Mouse (Mus musculus) kidney, embryonic 16.5 days (tissue): Measurements from ENCODE around the gene Adamts7. TPM values are rescaled to one million over a fixed set of nuclear protein-coding genes. Genes with fewer than 3 reads are reported as not detected.

Source experiments
- ATAC-seq: fragments of 200-750 bp; cut with Nextera tagmentation; 2 replicates; pipeline ENCODE4 v1.8.0; 2017; ENCODE audit warnings: moderate TSS enrichment; ENCODE audit not compliant: low FRiP score, low TSS enrichment
- H3K27ac ChIP-seq: fragments of 300-500 bp; sonication (generic); 2 replicates; pipeline ENCODE4 v1.5.1; 2014; ENCODE audit warnings: low read length
- H3K27me3 ChIP-seq: fragments of 300-500 bp; sonication (generic); 2 replicates; pipeline ENCODE4 v1.6.1; 2014; ENCODE audit warnings: low read length, control low read depth, mixed read lengths; ENCODE audit not compliant: insufficient read depth
- H3K36me3 ChIP-seq: fragments of 300-500 bp; sonication (generic); 2 replicates; pipeline ENCODE4 v1.6.1; 2014; ENCODE audit warnings: low read length, control low read depth, mixed read lengths; ENCODE audit not compliant: insufficient read depth
- H3K4me1 ChIP-seq: fragments of 300-500 bp; sonication (generic); 2 replicates; pipeline ENCODE4 v1.6.1; 2014; ENCODE audit warnings: low read length, control low read depth, mixed read lengths; ENCODE audit not compliant: insufficient read depth
- H3K4me2 ChIP-seq: fragments of 300-500 bp; sonication (generic); replicated peaks from 2 replicates; pipeline ENCODE4 v1.6.1; 2014; ENCODE audit warnings: low read depth, low read length
- H3K4me3 ChIP-seq: fragments of 300-500 bp; sonication (generic); 2 replicates; pipeline ENCODE4 v1.5.1; 2014; ENCODE audit warnings: mild to moderate bottlenecking, low read length
- H3K9ac ChIP-seq: fragments of 300-500 bp; sonication (generic); replicated peaks from 2 replicates; pipeline ENCODE4 v1.6.1; 2014; ENCODE audit warnings: low read length
- H3K9me3 ChIP-seq: fragments of 300-500 bp; sonication (generic); 2 replicates; pipeline ENCODE4 v1.6.1; 2016; ENCODE audit warnings: low read length, control low read depth
- WGBS: fragments of 180-500 bp; shearing (Covaris S2); extraction: QIAGEN DNeasy Blood & Tissue Kit; methylation state at CpG from one replicate; pipeline ENCODE4 v1.1.7; 2014; 5-methylcytosine and 5-hydroxymethylcytosine counted together
- polyA plus RNA-seq: library from polyadenylated mRNA; unstranded; fragments of >200 nt; fragmentation: Nextera tagmentation; extraction: Ambion mirVana; gene quantifications from 2 replicates; pipeline ENCODE4 v1.2.1, GENCODE M21; 2015

Adamts7 gene
- polyA plus RNA-seq, result 16.5 and 17.5 TPM in 2 replicates

DNA sequence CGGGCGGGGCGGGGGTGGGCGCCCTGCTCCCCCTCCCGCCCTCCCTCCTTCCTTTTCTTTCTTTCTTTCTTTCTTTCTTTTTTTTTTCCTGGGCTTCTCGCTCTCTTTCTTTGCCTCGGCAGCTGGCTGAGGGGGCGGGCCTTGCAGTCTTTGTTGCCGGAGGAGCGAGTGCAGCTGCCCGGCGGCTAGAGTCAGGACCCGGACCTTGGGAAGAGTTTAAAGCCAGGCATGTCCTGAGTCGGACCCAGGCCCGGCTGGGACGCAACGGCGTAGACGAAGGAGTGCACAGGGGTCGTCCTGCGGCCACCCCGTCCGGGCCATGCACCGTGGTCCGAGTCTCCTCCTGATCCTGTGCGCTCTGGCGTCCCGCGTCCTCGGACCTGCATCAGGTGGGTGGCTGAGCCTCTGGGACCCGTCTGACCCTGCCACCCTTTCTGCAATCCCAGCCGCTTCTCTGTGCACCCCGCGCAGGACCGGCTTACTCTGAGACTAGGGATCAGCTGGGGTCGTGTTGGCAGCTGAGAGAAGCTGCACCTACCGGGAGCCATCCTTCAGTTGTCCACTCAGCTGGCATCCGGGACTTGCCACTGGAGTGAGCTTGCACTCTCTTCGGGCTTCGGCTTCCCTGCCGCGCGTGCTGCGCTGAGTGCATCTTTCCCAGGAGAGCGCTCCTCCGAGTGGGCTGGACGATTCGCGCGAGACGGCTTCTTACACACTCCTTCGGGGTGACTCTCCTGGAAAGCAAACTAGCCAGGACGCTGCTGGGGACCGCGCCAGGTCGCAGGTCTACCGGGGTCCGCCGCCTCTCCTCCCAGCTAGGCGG lies at the start of gene Adamts7:
Adamts7 (plus strand) TSS at position 144 of the 823 bp plus-strand sequence.
- H3K36me3 ChIP-seq, result no peaks in the 10 kb centered on the region
- no peaks in the 10 kb centered on the region for H3K9me3 ChIP-seq
- H3K9ac ChIP-seq, result peak within 1 kb of the TSS; percentile 51
- peak within 1 kb of the TSS; percentile 41; the same call in 1 of the 2 replicates for H3K27ac ChIP-seq
- WGBS, result under 1% methylated on average over 54 of the region's 60 CpGs
- H3K4me2 ChIP-seq, result peak within 1 kb of the TSS; percentile 63
- peaks cover 10% of the 10 kb centered on the region; the same call in 1 of the 2 replicates for H3K4me1 ChIP-seq
- no peaks in the 10 kb centered on the region for H3K27me3 ChIP-seq
- peak within 1 kb of the TSS; percentile 52 for H3K4me3 ChIP-seq
- ATAC-seq, result peak; percentile 81

DNA sequence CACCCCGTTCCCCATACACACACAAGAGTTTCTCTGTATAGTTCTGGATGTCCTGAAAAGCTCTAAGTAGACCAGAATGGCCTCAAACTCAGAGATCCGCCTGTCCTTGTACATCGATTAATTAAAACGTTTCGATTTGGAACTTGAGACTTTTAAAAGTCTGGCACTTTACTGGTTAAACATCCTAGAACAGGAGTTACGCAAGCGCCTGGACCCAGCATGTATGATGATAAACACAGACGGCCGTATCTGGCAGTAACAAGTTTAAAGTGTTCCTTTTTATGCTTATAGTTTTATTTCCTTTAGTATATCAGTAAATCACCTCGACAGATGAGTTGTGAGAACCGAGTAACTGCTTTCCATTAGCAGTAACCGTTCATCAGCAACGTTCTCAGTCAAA lies 49.7 kb upstream of the Adamts7 start:
- Histone ChIP-seq H3K4me2 (peak overlapping the region; percentile 95), H3K9ac (peak overlapping the region; percentile 95), H3K4me1 (peaks cover 27% of the 10 kb centered on the region), H3K9me3 (no peaks in the 10 kb centered on the region), H3K4me3 (peak overlapping the region; percentile 79), H3K36me3 (peaks cover 9% of the 10 kb centered on the region; the same call in 1 of the 2 replicates), H3K27me3 (no peaks in the 10 kb centered on the region), H3K27ac (peak overlapping the region; percentile 99)
- 2% methylated on average over 13 of the region's 13 CpGs for WGBS
- no peak for ATAC-seq

- no peaks in the 10 kb centered on the region for H3K9me3 ChIP-seq
- H3K4me3 ChIP-seq, result peak overlapping the region; percentile 79
- peak overlapping the region; percentile 99 for H3K27ac ChIP-seq
- ATAC-seq, result peak; percentile 79
- under 1% methylated on average over 75 of the region's 82 CpGs for WGBS
- H3K36me3 ChIP-seq, result peaks cover 4% of the 10 kb centered on the region; the same call in 1 of the 2 replicates
- no peaks in the 10 kb centered on the region for H3K27me3 ChIP-seq
- H3K9ac ChIP-seq, result peak overlapping the region; percentile 95
- H3K4me1 ChIP-seq, result peaks cover 27% of the 10 kb centered on the region
- peak overlapping the region; percentile 95 for H3K4me2 ChIP-seq
These were observed 49.0 kb upstream of the Adamts7 start for GRCm38 (mm10) chr9:90113651-90114566.

GRCm38 (mm10) chr9:90114567-90115307 lies 48.1 kb upstream of the Adamts7 start, which contains the start of gene Morf4l1:
Gene Morf4l1 (minus strand): TSS chr9:90114774.
- H3K4me1 ChIP-seq, result peaks cover 24% of the 10 kb centered on the region
- no peaks in the 10 kb centered on the region for H3K27me3 ChIP-seq
- H3K4me2 ChIP-seq, result peak within 1 kb of the TSS; percentile 95
- peak within 1 kb of the TSS; percentile 79 for H3K4me3 ChIP-seq
- 2% methylated on average over 34 of the region's 40 CpGs for WGBS
- peak; percentile 99 for ATAC-seq
- H3K9ac ChIP-seq, result peak within 1 kb of the TSS; percentile 95
- H3K9me3 ChIP-seq, result no peaks in the 10 kb centered on the region
- no peaks in the 10 kb centered on the region for H3K36me3 ChIP-seq
- H3K27ac ChIP-seq, result peak within 1 kb of the TSS; percentile 99

DNA sequence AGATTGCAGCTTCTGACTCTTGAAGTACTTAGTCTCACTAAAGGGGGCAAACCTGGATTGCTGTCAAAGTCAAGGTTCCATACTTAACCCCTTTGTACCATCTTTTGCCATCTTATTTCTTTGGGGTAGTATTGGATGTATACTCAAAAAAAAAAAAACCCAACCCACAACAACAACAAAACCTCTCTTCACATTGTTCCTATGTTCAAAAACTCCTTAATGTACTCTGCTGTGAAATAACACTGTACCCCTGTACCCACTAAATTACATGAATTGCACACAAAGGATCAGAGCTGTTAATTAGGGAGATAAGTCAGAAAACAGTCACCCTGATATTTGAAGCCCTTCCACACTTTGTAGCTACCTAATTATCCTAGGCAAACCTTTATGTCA lies 47.6 kb upstream of the Adamts7 start:
- H3K36me3 ChIP-seq, result no peaks in the 10 kb centered on the region
- no peak for ATAC-seq
- H3K9ac ChIP-seq, result peak overlapping the region; percentile 74
- peak overlapping the region; percentile 79 for H3K4me3 ChIP-seq
- H3K27ac ChIP-seq, result no peak overlapping the region
- no peaks in the 10 kb centered on the region for H3K27me3 ChIP-seq
- H3K4me2 ChIP-seq, result peak overlapping the region; percentile 77
- peaks cover 20% of the 10 kb centered on the region for H3K4me1 ChIP-seq
- no peaks in the 10 kb centered on the region for H3K9me3 ChIP-seq

GRCm38 (mm10) chr9:90117234-90117633 lies 45.6 kb upstream of the Adamts7 start:
- H3K4me1 ChIP-seq, result peaks cover 7% of the 10 kb centered on the region
- no peaks in the 10 kb centered on the region for H3K27me3 ChIP-seq
- H3K4me3 ChIP-seq, result no peak overlapping the region
- no peak for ATAC-seq
- H3K9me3 ChIP-seq, result no peaks in the 10 kb centered on the region
- no peaks in the 10 kb centered on the region for H3K36me3 ChIP-seq
- H3K4me2 ChIP-seq, result no peak overlapping the region
- no peak overlapping the region for H3K27ac ChIP-seq
- H3K9ac ChIP-seq, result no peak overlapping the region

- no peak overlapping the region for H3K4me3 ChIP-seq
- no peak for ATAC-seq
- H3K4me2 ChIP-seq, result no peak overlapping the region
- H3K4me1 ChIP-seq, result peaks cover 6% of the 10 kb centered on the region; the same call in 1 of the 2 replicates
- no peak overlapping the region for H3K9ac ChIP-seq
- no peaks in the 10 kb centered on the region for H3K9me3 ChIP-seq
- no peak overlapping the region for H3K27ac ChIP-seq
- no peaks in the 10 kb centered on the region; the same call in 1 of the 2 replicates for H3K27me3 ChIP-seq
- H3K36me3 ChIP-seq, result no peaks in the 10 kb centered on the region
- WGBS, result 83% methylated on average over 4 of the region's 4 CpGs
These were observed 40.6 kb upstream of the Adamts7 start for GRCm38 (mm10) chr9:90122246-90122740.

DNA sequence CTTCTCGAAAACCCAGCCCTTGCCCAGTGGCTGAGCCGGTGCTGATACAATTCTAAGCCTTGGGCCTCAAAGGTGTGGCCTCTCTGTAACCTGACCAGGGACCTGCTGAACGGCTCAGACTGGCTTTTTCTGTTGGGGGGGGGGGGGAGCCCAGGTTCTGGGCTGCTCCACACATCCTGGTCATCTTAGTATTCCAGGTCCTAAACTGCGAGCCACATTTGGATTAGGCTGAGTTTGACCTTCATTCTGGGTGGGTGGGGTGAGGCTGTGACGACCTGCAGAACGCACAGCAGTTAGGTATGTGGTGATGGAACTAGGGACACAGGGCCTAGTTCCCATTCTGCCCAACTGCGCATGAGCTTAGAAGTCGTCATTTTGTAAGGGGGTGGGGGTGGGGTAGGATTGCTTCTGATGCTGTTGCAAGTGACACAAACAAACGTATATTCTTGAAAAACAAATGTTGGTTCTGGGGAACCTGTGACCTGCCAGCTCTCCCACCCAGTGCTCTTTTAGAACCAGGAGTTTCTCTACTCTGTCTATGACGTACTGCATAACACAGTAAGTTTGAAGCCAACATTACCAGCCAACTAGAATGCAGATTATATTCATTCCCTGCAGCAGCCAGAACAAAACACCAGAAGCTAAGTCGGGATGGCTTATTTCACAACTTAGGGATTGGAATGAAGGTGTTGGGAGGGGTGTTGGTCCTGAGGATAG lies 38.6 kb upstream of the Adamts7 start:
- no peaks in the 10 kb centered on the region for H3K36me3 ChIP-seq
- WGBS, result 33% methylated on average over 11 of the region's 11 CpGs
- H3K9ac ChIP-seq, result no peak overlapping the region
- H3K4me1 ChIP-seq, result peaks cover 6% of the 10 kb centered on the region; the same call in 1 of the 2 replicates
- no peak overlapping the region for H3K4me2 ChIP-seq
- H3K4me3 ChIP-seq, result no peak overlapping the region
- H3K27ac ChIP-seq, result no peak overlapping the region
- ATAC-seq, result 0 out of 2 replicates have a peak, but pooled peaks have one; percentile 25
- no peaks in the 10 kb centered on the region for H3K9me3 ChIP-seq
- H3K27me3 ChIP-seq, result no peaks in the 10 kb centered on the region; the same call in 1 of the 2 replicates
